Mouse (Mus musculus) left cerebral cortex, adult 18-20 months (tissue): ENCODE measurements around the gene Krba1. TPM values are rescaled to one million over a fixed set of nuclear protein-coding genes. Genes with fewer than 3 reads are reported as not detected.

Experiments used
- DNase-seq, 2 experiments: peaks; one replicate each; pipeline ENCODE4 v3.0.0; 2021 to 2022; ENCODE audit warnings: low spot score in 2 of 2, mixed read lengths in 1 of 2
- total RNA-seq, 2 experiments: library from RNA; stranded (reverse); gene quantifications; 2 replicates each; pipeline ENCODE4 v1.2.3; 2021

The Krba1 gene
- total RNA-seq, 2 experiments from 2014 or later = 45.9 to 47.5 TPM

DNA sequence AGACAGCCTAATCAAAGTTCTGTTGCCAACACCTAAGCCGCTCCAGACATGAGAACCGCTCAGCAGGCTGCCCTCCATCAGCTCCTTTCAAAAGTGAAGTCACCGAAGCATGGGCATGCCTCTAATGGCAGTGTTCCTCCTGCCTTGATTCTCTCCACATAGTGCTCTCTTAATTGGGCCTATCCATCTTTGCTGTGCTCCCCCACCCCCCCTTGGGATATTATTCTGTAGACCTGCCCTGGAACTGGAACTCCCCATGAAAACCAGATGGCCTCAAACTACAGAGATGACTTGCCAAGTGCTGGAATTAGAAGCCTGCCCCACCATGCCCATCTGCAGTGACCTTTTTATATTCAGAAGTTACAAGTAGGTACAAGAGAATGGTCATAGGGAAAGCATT is 27.9 kb downstream of the Krba1 start:
- no peak for DNase-seq

- no peak for DNase-seq
Observed at GRCm38 (mm10) chr6:48424074-48424473, 28.7 kb downstream of the Krba1 start.

GRCm38 (mm10) chr6:48426956-48427355 is 31.6 kb downstream of the Krba1 start:
- no peak for DNase-seq

GRCm38 (mm10) chr6:48428769-48429557 is 33.6 kb downstream of the Krba1 start:
- DNase-seq = no peak

DNA sequence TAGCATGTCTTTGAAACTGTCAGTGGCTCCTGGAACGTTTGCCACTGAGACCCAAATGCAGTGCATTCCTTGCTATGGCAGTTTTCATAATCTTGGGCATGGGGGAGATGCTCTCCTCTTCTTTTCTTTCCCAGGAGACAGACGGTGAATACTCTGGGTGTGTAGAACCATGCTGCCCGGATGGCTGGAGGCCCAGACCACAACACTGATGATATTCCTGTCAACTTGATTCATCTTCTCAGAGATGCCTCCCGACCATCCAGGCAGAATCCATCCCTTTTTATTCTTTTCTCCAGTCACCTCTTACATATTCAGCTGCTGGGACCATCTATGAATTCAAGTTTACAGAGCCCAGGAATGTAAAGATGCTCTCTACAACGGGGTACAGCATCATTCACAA is 35.4 kb downstream of the Krba1 start:
- no peak for DNase-seq

- no peak for DNase-seq
Observed at GRCm38 (mm10) chr6:48432893-48433816, 37.8 kb downstream of the Krba1 start.

- no peak for DNase-seq
Observed at GRCm38 (mm10) chr6:48434651-48435050, 39.3 kb downstream of the Krba1 start.

DNA sequence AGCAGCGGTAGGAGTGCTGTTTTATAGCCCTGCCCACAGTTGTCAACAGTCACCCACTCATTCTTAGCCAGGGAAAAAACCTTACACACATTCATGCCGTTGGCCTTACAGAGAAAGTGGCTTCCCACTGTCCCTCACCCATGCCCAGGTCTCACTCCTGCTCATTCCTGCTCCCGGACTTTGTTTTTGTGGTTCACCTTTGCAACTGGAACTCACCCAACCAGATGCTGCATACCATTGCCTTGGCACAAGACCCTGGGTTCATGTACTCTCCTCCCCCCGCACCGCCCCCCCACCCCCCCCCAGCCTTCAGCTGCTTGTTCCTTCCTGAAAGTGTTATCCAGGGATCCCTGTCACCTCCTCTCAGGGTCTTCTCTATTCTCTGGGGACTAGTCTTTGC is 39.7 kb downstream of the Krba1 start:
- no peak for DNase-seq

GRCm38 (mm10) chr6:48435706-48436349 is 40.4 kb downstream of the Krba1 start:
- no peak for DNase-seq

- no peak for DNase-seq
Observed at GRCm38 (mm10) chr6:48437679-48438376, 42.4 kb downstream of the Krba1 start.

GRCm38 (mm10) chr6:48438475-48439125 is 43.2 kb downstream of the Krba1 start:
- no peak for DNase-seq

DNA sequence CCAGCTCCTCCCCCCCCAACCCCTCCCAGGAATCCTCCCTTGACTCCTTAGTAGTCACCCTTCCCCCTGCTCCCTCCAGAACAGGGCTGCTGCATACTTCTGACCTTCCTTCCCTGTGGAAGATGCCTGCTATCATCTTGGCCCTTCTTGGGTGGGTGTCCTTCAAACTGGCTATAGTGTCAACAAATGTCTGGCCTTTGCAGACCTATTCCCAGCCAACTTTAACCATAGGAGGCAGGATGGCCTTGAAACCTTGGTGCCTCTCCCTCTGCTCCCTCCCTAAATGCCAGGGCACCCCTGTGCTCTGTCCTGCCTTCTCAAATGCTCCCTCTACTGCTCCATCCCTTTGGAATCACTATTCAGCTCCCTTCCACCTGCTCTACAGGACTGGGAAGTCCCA is 44.3 kb downstream of the Krba1 start:
- DNase-seq = no peak

GRCm38 (mm10) chr6:48440306-48441014 is 45.1 kb downstream of the Krba1 start:
- no peak for DNase-seq

DNA sequence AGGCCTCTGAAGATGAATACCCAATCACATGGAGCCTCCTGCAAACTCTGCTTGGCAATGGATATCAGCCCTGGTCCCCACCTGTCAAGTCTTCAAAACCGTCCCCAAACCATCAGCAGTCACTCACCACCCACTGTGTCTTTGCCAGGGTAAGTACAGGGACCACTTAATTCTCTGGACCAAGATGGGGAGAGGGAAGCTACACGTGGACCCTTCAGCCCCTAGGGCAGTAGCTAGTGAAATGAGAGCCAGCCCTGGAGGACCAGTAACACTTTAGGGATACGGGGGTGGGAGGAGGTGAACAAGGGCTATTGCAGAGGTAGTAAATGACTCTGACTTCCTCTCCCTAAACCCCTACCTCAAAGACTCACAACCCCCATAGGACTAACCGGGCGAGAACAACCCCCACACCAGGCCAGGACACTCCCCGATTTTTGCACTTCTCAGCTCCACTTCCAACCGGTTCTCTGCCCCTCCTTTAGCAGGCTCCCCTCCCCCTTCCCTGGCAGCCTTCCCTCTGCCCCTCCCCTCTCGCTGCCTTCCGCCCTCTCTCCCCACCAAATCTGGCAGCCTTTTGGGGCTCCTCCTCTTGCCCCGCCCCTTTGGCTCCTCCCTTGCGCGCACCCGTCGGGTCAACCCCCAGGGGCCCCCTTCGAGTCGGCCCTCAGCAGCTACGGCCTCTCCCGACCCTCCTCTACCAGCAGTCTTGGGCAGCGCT is 48.4 kb downstream of the Krba1 start:
- DNase-seq = peak; percentile 76 to 77

GRCm38 (mm10) chr6:48444310-48445180 is 49.2 kb downstream of the Krba1 start:
- DNase-seq = peak; percentile 48 to 52

- peak; percentile 20 to 38 for DNase-seq
Observed at GRCm38 (mm10) chr6:48445181-48446101, 50.1 kb downstream of the Krba1 start, which contains the start of gene Zfp467. Gene Zfp467, minus strand, starts transcription at chr6:48445825.

GRCm38 (mm10) chr6:48446256-48446655 is 50.9 kb downstream of the Krba1 start:
- DNase-seq = no peak
